Mouse (Mus musculus): ENCODE measurements around the gene Tlr7. TPM values are rescaled to one million over a fixed set of nuclear protein-coding genes. Genes with fewer than 3 reads are reported as not detected.
"Not testable (repeated sequence)": the region's sequence is repeated elsewhere in the genome, so short reads cannot be mapped to it uniquely, and the experiment has no call there.

Tlr7 gene
- polyA plus RNA-seq, 1 experiment, result 1.8 TPM

DNA sequence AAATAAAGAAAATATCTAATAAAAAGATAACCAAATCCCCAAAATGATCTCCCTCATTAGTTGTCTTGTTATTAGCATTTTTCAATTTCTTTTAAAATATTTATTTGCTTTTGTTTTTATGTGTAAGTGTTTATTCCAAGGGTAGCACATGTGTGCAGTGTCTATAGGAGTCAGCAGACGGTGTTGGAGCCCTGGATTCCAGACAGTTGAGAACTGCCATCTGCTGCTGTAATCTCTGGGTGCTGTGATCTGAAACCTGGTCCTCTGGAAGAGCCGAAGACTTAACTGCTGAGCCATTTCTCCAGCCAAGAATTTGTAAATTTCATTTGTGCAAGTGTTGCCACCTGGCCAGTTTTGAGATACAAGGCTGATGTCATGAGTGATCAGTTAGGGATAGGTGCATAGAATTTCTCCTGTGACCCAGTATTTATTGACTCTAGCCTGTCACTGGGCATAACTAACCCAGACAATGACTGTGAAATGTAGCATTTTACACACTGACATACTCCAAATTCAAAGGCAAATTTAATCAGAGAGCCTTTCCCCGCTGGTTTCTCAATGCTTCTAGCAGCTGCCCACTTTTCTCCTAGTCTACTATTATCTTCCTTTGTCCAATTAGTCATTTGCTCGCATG, 15.1 kb downstream of the Tlr7 start:
- no peak for DNase-seq (ENCODE audit: extremely low spot score in 1 of 2, low spot score in 1 of 2)

DNA sequence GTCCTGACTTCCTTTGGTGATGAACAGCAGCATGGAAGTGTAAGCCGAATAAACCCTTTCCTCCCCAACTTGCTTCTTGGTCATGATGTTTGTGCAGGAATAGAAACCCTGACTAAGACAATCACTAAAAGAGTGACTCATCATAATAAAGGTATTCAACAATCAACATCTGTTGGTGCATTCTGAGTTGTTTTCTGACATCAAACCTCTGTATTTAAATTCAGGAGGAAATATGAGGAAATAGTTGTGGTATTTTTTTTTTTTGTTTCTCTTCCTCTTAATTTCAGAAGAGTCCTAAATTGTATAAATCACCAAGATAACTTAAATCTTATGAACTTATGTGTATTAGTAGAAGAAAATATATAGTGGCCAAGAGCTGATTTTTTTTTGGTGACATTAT, 28.3 kb downstream of the Tlr7 start:
- DNase-seq (ENCODE audit: extremely low spot score in 1 of 2, low spot score in 1 of 2), result not testable (repeated sequence)

DNA sequence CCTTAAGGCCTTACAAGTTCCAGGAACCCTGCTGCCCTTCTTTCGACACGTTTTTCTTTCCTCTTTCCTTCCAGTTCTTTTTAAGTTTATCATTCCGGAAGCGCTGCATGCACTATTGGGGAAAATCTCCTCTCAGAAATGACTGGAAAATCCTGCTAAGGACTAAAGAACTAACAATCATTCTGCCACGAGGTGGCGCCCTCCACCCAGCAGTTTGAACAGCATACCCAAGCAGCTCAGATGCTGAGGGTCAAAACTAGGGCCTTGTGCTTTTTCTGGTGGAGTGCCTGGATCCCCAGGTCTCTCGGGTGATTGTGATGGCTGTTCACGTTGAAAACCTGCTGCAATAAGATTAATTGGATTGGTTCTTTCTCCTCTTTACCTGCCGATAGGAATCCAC, 53.4 kb downstream of the Tlr7 start:
- peak; percentile 13 to 78 for DNase-seq (ENCODE audit: extremely low spot score in 1 of 2, low spot score in 1 of 2)

DNA sequence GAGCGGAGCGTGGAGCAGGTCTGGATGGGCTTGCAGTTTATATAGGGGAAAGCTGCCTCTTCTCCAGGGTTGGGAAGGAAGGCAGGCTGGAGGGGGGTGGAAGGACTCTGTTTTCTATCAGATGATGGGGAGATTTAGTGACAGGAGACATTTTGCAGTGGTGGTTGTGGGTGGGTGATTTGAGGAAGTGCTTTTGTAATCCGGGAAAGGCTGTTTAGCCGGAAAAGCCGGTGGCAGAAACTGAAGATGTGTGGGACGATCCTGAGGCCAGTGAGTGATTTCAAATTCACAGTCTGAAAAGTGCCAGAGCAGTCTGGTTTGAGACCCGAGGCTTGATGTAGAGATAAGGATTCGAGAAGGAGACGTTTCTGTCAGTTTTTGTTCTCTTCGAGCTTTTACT, 53.8 kb downstream of the Tlr7 start:
- DNase-seq (ENCODE audit: extremely low spot score in 1 of 2, low spot score in 1 of 2), result peak in 1 of 2 experiments; percentile 2

DNA sequence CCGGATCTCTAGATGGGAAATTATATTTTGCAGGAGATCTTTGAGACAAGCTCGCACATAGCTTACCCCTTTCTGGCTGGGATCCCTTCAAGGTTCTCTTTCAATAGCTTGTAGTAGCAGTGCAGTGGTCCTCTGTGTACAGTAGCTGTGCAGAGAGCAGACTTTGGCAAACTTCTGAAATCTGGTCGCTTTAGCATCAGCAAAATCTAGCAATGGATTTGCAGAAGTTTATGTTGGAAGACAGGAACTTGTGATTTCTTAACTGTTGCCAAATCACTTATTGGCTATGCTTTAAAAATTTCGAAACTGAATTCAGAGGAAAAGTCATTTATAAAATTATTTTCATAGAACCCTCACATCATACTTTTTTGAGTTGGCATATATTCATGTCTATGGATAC, 66.3 kb downstream of the Tlr7 start, which contains the start of gene Tlr8:
Gene Tlr8 (minus strand): TSS at position 244 of the 400 bp plus-strand sequence.
- DNase-seq (ENCODE audit: extremely low spot score in 1 of 2, low spot score in 1 of 2), result no peak

- DNase-seq (ENCODE audit: extremely low spot score in 1 of 2, low spot score in 1 of 2), result no peak
These were observed 66.8 kb downstream of the Tlr7 start for GRCm38 (mm10) chrX:167263530-167263929.

Other genes with a start within 250 kb of the Tlr7 start
- gene Tmsb4x, start 121.2 kb downstream of the Tlr7 start, polyA plus RNA-seq (2012; rRNA removed), result 2,019 and 2,186 TPM in 2 replicates
- gene Tlr8, start 66.2 kb downstream of the Tlr7 start, polyA plus RNA-seq (2012; rRNA removed), result 0.08 and 0.24 TPM in 2 replicates
- gene Prps2, start 52.2 kb upstream of the Tlr7 start, polyA plus RNA-seq (2012; rRNA removed), result 16.9 and 18.9 TPM in 2 replicates

All from frontal cortex, adult 2 months (tissue).